Mouse (Mus musculus) ES-E14 (cell line): ENCODE measurements around the gene Pibf1. TPM values are rescaled to one million over a fixed set of nuclear protein-coding genes. Genes with fewer than 3 reads are reported as not detected.

Experiments used
- DNase-seq: peaks from one replicate; pipeline ENCODE4 v3.0.0-alpha.2; 2013; ENCODE audit warnings: low read depth, low spot score
- H3K27ac ChIP-seq: 2 replicates; pipeline ENCODE4 v1.5.1; 2012; ENCODE audit warnings: low read depth, mild to moderate bottlenecking, low read length, moderate library complexity, mixed read lengths; ENCODE audit not compliant: poor library complexity, insufficient read depth, severe bottlenecking
- H3K36me3 ChIP-seq: 2 replicates; pipeline ENCODE4 v1.6.1; 2012; ENCODE audit warnings: mild to moderate bottlenecking, low read length, moderate library complexity, mixed read lengths; ENCODE audit not compliant: control insufficient read depth, poor library complexity, insufficient read depth, severe bottlenecking
- H3K4me1 ChIP-seq, 2 experiments: fragments of 150-350 bp in 1 of 2; sonication (generic) in 1 of 2; 2 replicates each; pipeline ENCODE4 v1.6.1; 2012; ENCODE audit warnings: low read length in 2 of 2, mild to moderate bottlenecking in 1 of 2, mixed read lengths in 1 of 2; ENCODE audit not compliant: control insufficient read depth in 2 of 2, insufficient read depth in 2 of 2, poor library complexity in 1 of 2
- H3K4me3 ChIP-seq, 2 experiments: fragments of 150-350 bp in 1 of 2; sonication (generic) in 1 of 2; 2 replicates each; pipeline ENCODE4 v1.5.1; 2012; ENCODE audit warnings: low read length in 2 of 2, low read depth in 1 of 2, mild to moderate bottlenecking in 1 of 2, mixed read lengths in 1 of 2; ENCODE audit not compliant: insufficient read depth in 1 of 2, poor library complexity in 1 of 2, severe bottlenecking in 1 of 2
- H3K9ac ChIP-seq: 2 replicates; pipeline ENCODE4 v1.6.1; 2012; ENCODE audit warnings: low read depth, mild to moderate bottlenecking, low read length, mixed read lengths; ENCODE audit not compliant: poor library complexity, insufficient read depth, severe bottlenecking
- H3K9me3 ChIP-seq: fragments of 150-350 bp; sonication (generic); 2 replicates; pipeline ENCODE4 v1.6.1; 2012; ENCODE audit warnings: low read depth, mild to moderate bottlenecking, low read length; ENCODE audit not compliant: control insufficient read depth, insufficient read depth
- CHD2 ChIP-seq: IDR thresholded peaks from 2 replicates; pipeline ENCODE4 v1.6.1; 2014; ENCODE audit warnings: mild to moderate bottlenecking, low read depth, low read length, inconsistent platforms
- HCFC1 ChIP-seq: IDR thresholded peaks from 2 replicates; pipeline ENCODE4 v1.6.1; 2012; ENCODE audit warnings: low read length, inconsistent platforms, borderline replicate concordance; ENCODE audit not compliant: insufficient read depth
- MAFK ChIP-seq: IDR thresholded peaks from 2 replicates; pipeline ENCODE4 v1.6.1; 2014; ENCODE audit warnings: mild to moderate bottlenecking, low read depth, low read length, inconsistent platforms; ENCODE audit not compliant: insufficient read depth
- ZC3H11A ChIP-seq: IDR thresholded peaks from 2 replicates; pipeline ENCODE4 v1.6.1; 2012; ENCODE audit warnings: low read depth, mild to moderate bottlenecking, inconsistent platforms, low read length, borderline replicate concordance
- ZNF384 ChIP-seq: IDR thresholded peaks from 2 replicates; pipeline ENCODE4 v1.6.1; 2012; ENCODE audit warnings: low read depth, low read length, inconsistent platforms
- in situ Hi-C, 2 experiments: fragments of 600-800 bp; cut with MboI; formaldehyde crosslinking; loops; one replicate each; pipeline ENCODE4 v1.15.1; 2025; ENCODE audit warnings: low sequenced_read_pairs in 2 of 2, inconsistent platforms in 1 of 2; ENCODE audit not compliant: unreplicated experiment in 2 of 2
- total RNA-seq: library from RNA; depleted of rRNA; stranded (reverse); fragments of 300-350 nt; gene quantifications from 2 replicates; pipeline ENCODE4 v1.2.3, GENCODE M21; 2012

Pibf1 gene
- total RNA-seq, 1 experiment, result 12.9 TPM

GRCm38 (mm10) chr14:99140036-99140435, 40.8 kb downstream of the Pibf1 start:
- TF ChIP-seq ZC3H11A, result no peak
- TF ChIP-seq MAFK, result no peak
- TF ChIP-seq CHD2, result no peak
- no peak for TF ChIP-seq HCFC1
- TF ChIP-seq ZNF384, result no peak
- Histone ChIP-seq H3K4me3 (no peak overlapping the region), H3K27ac (no peak overlapping the region), H3K4me1 (peaks cover 0 to 4% of the 10 kb centered on the region in 2 experiments; a peak in 1 of 4 replicates), H3K9me3 (no peaks in the 10 kb centered on the region), H3K9ac (no peak overlapping the region), H3K36me3 (peaks cover 4% of the 10 kb centered on the region; the same call in 1 of the 2 replicates)
- no peak for DNase-seq
- in situ Hi-C loops, result loop anchor here in 1 of 2 experiments (25.0 kb wide), 1 partner anchor 747 kb away; no protein-coding TSS in a partner anchor

DNA sequence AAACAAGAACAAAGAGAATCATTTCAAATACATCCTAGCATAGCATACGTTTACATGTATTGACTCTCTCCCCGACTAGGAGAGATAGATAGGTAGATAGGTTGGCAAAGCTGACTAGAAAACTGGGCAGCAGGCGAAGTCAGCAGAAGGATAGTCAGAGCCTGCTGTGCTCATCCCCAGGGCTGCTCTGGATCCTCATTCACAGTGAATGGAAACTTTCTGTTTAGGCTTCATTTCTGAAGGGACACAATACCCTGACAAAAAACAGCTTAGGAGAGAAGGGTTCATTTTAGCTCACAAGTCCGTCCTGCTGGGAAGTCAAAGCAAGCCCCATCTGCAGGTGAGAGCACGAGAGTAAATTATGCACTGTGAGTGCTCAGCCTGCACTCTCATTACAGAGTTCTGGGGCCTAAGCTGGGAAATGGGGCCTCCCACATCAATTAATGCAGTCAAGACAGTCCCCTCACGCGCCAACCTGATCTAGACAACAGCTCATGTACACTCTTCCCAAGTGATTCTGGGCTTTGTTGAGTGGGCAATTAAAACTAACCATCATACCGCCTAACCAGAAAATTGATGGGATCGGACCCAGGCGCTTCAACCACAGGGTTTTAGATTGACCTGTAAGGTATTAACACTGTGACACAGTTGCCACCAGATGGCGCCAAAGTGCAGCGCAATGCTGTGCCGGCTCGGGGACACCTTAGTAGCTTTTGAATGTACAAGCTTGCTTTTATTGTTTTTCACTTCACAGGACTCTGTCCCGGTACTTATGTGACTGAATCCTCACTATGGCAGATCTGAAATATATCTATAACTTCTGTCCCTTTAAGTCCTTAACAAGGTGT, 42.8 kb downstream of the Pibf1 start:
- Histone ChIP-seq H3K4me1 (peaks cover 0 to under 1% of the 10 kb centered on the region in 2 experiments; a peak in 1 of 4 replicates), H3K9me3 (no peaks in the 10 kb centered on the region), H3K9ac (no peak overlapping the region), H3K4me3 (no peak overlapping the region), H3K27ac (no peak overlapping the region), H3K36me3 (peaks cover under 1% of the 10 kb centered on the region; the same call in 1 of the 2 replicates)
- peak; percentile 86 for DNase-seq
- in situ Hi-C loops, result loop anchor here in 1 of 2 experiments (25.0 kb wide), 1 partner anchor 745 kb away; no protein-coding TSS in a partner anchor
- TF ChIP-seq ZC3H11A, result peak; percentile 99
- TF ChIP-seq MAFK, result no peak

GRCm38 (mm10) chr14:99146841-99147240, 47.6 kb downstream of the Pibf1 start:
- Histone ChIP-seq H3K27ac (no peak overlapping the region), H3K4me1 (no peaks in the 10 kb centered on the region; a peak in 1 of 4 replicates), H3K36me3 (peaks cover 2% of the 10 kb centered on the region; the same call in 1 of the 2 replicates), H3K9me3 (no peaks in the 10 kb centered on the region), H3K4me3 (no peak overlapping the region), H3K9ac (no peak overlapping the region)
- TF ChIP-seq MAFK (no peak), ZNF384 (no peak), HCFC1 (no peak), ZC3H11A (no peak), CHD2 (no peak)
- no peak for DNase-seq
- in situ Hi-C loops, result loop anchor here in 1 of 2 experiments (25.0 kb wide), 1 partner anchor 740 kb away; no protein-coding TSS in a partner anchor

- Histone ChIP-seq H3K9me3 (no peaks in the 10 kb centered on the region), H3K9ac (no peak overlapping the region), H3K36me3 (peaks cover 5% of the 10 kb centered on the region), H3K27ac (no peak overlapping the region), H3K4me1 (no peaks in the 10 kb centered on the region), H3K4me3 (no peak overlapping the region)
- no peak for DNase-seq
- in situ Hi-C loops, result no loop called here
- TF ChIP-seq HCFC1 (no peak), ZC3H11A (no peak), CHD2 (no peak), ZNF384 (no peak), MAFK (no peak)
Measured at GRCm38 (mm10) chr14:99152683-99153082, 53.5 kb downstream of the Pibf1 start.
